Mouse (Mus musculus) retina, postnatal 7 days (tissue): ENCODE measurements around the gene St7.

ENCODE experiments used
- DNase-seq: peaks from one replicate; pipeline ENCODE4 v3.0.0-alpha.2; 2012; ENCODE audit warnings: low read depth, low spot score

St7 gene

GRCm38 (mm10) chr6:17763963-17764659, 71.4 kb downstream of the St7 start:
- no peak for DNase-seq

GRCm38 (mm10) chr6:17764660-17764998, 71.9 kb downstream of the St7 start:
- no peak for DNase-seq

- DNase-seq: no peak
These were observed 77.4 kb downstream of the St7 start for GRCm38 (mm10) chr6:17769972-17770644.

- no peak for DNase-seq
These were observed 78.1 kb downstream of the St7 start for GRCm38 (mm10) chr6:17770645-17771345.

GRCm38 (mm10) chr6:17771456-17771855, 78.7 kb downstream of the St7 start:
- DNase-seq: no peak

DNA sequence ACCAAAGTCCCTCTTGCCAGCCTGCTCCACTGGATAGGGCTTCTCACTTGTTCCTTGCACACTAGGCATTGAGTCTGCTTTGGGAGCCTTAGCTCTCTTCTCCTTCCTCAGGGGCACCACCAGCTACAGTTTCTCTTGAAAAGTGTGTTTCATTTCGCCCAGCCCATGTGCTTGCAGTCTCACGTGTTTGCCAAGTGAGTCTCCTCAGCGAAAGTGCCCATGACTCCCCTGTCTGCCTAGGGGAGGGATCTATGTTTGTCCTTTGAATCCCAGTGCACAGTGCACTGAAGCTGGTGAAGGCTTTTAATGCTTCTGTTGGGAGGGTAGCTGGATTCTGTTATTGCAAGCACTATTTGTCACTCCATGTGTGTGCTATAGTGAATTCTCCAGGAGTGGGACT, 79.8 kb downstream of the St7 start:
- DNase-seq: no peak

DNA sequence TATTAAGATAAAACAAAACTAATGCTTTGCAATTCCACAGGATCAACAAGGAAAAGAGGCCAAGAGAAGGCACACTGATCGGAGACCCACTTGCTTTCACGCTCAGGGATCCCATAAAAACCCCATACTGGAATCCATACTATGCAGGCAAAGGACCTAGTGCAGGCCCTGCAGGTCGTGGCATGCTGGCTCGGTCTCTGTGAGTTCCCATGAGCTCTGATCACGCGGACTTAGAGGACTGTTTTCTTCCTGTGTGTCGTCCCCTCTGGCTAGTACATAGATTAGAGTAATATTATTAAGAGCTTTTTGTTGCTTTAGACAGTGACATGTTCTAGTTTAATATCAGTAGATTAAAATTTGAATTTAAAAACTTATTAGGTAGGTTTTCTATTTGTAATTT, 83.3 kb downstream of the St7 start:
- DNase-seq: no peak

DNA sequence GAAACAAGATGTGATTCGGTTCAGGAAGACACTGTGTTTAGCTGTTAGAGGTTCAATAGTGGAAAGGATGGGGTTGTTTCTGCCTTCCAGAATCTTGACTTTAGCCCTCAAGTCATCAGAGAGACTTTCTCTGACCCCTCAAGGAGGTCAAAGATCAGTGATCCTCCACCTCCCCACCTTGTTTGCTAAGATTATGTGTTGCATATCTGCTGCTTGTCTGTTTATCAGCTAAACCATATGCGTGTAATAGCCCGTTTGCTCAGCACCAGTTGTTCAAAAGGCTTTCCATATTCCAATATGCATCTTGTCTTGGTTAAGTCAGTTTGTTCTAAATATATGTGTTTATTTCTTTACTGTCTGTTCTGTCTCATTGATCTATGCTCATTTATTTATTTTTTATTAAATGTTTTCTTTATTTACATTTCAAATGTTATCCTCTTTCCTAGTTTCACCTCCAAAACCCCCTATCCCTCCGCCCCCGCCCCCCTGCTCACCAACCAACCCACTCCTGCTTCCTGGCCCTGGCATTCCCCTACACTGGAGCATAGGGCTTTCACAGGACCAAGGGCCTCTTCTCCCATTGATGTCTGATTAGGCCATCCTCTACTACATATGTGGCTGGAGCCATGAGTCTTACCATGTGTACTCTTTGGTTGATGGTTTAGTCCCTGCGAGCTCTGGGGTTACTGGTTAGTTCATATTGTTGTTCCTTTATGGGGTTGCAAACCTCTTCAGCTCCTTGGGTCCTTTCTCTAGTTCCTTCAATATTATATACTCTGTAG, 84.5 kb downstream of the St7 start:
- DNase-seq: no peak

- DNase-seq: no peak
These were observed 86.0 kb downstream of the St7 start for GRCm38 (mm10) chr6:17778648-17779202.

DNA sequence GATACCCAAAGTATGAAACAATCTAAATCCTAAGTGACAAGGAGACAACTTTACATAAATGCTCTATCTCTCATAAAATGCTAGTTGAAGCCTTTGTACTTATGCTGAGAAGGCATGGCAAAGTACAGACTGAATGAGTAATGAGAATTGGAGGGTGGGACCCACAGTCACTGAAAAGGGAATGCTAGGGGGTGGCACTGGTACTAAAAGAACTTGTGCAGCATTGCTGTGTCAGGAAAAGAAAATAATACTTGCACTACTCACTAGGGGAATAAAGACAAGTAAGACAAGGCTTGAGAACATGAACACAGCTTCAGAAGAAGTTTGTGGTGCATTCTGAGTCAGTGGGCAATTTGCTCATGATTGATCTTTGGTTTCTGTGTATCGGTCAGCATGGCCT, 90.8 kb downstream of the St7 start:
- DNase-seq: no peak

DNA sequence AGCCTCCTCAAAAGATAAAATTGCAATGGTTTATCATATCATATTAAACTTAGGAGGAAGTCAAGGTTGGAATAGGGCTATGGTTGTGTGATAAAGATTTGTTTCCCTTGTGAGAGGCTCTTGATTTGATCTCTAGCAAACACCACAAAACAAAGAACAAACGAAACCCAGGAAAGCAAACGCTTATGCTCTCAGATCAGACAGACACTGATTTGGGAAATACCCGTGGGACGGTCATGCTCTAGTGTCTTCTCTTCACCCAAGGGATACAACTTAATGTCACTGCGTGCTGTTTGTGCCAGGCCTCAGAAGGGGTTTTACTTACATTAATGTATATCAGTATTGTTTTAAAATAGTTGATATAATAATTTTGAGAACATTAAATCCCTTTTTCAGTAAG, 91.8 kb downstream of the St7 start:
- no peak for DNase-seq

- DNase-seq: no peak
These were observed 92.5 kb downstream of the St7 start for GRCm38 (mm10) chr6:17785248-17785647.

GRCm38 (mm10) chr6:17787810-17788209, 95.1 kb downstream of the St7 start:
- DNase-seq: no peak

GRCm38 (mm10) chr6:17790251-17790650, 97.5 kb downstream of the St7 start:
- no peak for DNase-seq

DNA sequence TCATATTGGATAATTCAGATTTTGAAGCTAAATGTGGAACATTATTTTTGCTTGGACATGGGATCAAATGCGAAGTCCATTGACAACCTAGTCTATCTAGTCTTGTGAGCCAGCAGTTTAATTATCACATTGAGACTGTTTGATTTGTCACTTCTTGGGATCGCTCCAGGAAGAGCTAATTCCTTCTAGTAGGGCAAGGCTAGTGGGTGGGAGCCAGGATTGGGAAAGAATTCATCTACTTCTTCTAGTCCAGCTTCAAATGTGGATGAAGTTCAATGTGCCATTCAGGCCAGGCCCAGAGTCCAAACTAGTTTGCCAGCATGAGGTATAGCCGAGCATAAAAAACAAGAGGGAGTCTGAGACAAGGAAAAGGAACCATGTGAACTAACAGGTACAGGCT, 100.7 kb downstream of the St7 start:
- no peak for DNase-seq

- DNase-seq: no peak
These were observed 104.6 kb downstream of the St7 start for GRCm38 (mm10) chr6:17797271-17797713.

GRCm38 (mm10) chr6:17800694-17801093, 108.0 kb downstream of the St7 start:
- DNase-seq: no peak

DNA sequence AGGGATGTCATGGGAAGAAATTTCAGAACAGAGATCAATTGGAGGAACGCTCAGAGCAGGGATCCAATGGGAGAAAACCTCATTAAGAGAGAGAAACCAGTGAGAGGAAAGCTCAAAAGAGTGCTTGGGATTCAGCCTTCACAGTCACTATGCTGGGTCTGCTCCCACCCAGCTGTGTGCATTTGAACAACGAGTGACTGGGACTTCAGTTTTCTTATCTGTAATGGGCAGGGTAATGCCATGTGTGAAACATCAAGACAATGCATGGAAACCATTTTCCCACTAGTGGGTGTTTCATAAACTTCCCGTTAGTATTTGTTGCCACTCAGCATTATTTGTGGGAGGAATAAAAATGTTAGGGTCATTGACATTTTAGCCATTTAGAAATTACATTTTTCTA, 111.7 kb downstream of the St7 start:
- DNase-seq: no peak

DNA sequence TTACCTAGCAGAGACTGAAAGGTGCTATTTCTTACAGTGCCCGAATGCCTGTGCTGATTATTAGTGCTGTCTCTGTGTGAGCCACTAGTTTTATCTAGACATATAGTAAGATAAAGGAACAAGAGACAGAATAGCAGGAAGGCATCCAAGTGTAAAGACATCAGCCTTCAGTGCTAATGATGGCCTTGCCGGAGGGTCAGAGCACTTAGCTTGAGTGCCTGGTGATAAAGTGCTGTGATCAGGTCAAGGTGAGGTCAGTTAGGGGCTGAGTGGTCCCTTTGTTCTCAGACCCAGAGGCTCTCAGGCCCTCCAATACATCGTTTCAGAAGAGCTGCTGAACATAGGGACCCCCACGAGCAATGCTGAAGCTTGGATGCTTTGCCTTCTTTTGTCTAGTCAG, 113.8 kb downstream of the St7 start:
- no peak for DNase-seq

DNA sequence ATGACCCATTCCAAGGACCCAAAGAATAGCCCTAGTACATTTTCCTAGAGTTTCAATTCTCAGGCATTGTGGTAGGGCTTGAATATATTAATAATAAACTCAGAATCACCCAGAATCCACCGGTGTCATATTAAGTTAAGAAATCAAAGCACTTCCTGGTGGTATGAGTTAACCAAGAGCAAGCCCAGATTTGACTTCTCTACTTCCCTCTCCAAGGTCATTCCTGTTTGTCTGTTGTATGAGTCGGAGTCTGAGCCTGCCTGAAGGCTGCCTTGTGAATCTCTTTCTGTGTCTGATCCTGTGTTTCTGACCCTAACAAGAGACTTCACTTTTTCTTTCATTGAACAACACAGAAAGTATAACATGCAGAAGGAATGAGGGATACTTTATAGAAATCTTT, 118.3 kb downstream of the St7 start:
- no peak for DNase-seq

DNA sequence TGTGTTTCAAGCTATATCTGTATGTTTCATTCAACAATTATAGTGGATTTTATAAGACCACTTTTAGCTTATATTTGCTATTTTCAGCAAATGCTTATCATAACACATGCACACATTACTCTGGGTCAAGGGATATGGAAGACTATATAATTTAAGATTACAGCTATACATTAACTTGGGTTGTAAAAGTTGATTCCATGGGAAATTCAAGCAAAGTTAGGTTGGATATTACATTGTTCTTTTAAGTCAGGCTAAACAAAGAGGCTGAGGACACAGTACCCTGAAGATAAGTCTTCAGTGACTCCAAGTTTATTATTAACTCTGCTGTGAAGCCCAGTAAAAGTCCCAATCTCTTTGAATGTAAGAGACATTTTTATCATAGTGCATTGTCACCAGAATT, 118.8 kb downstream of the St7 start:
- no peak for DNase-seq
